Comparison of ENCODE assay signal across 16 mouse cellular contexts in the genomic region with DNA sequence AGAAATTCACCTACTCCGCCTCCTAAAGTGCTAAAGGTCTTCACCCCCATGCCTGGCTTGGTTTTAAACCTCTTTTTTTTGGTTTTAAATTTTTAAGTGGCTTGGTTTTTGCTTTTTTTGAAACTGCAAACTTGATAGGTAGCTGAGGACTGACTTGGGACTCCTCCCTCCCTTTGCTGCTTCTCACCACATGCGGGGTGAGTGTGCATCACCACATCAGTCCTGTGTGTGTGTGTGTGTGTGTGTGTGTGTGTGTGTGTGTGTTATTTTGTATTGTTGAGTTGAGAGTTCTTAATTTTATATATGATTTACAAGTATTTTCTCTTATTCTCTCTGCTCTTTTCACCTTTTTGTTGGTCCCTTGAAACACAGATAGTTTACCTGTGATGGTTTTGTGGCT.
"Had no signal": no experiment of that assay in that cellular context is flagged by ENCODE, and none has a peak within 500 bp of the region (broad histone marks: within the 10 kb centered on the region; RNA-seq: fewer than 3 reads in every experiment).

No protein-coding gene starts in this region.

- H3K36me3 ChIP-seq: midbrain, embryonic 15.5 days; stomach, embryonic 15.5 days had no signal

- H3K4me2 ChIP-seq: limb, embryonic 13.5 days; liver, embryonic 15.5 days; lung, embryonic 14.5 days; midbrain, embryonic 11.5 days; midbrain, embryonic 15.5 days; stomach, embryonic 15.5 days had no signal

- H3K27me3 ChIP-seq: limb, embryonic 13.5 days; liver, embryonic 15.5 days; megakaryocyte, embryonic 14.5 days; midbrain, embryonic 15.5 days; stomach, embryonic 15.5 days had no signal

- H3K4me3 ChIP-seq: limb, embryonic 13.5 days; liver, embryonic 15.5 days; megakaryocyte, embryonic 14.5 days; midbrain, embryonic 15.5 days; stomach, embryonic 15.5 days had no signal

- H3K27ac ChIP-seq: kidney, postnatal 0 days; limb, embryonic 13.5 days; liver, embryonic 15.5 days; macrophage; midbrain, embryonic 15.5 days; stomach, embryonic 15.5 days had no signal

- H3K9ac ChIP-seq: limb, embryonic 13.5 days; liver, embryonic 15.5 days; lung, embryonic 14.5 days; midbrain, embryonic 15.5 days; stomach, embryonic 15.5 days had no signal

- DNase-seq: kidney, adult 8-10 months; kidney, postnatal 36 days; left cerebral cortex, postnatal 4 days; lung, embryonic 14.5 days; lung, postnatal 10 days; right cerebral cortex, postnatal 14 days; thymus, adult 2 months had no signal

- ATAC-seq: intestine, embryonic 16.5 days; midbrain, embryonic 15.5 days had no signal

- H3K9me3 ChIP-seq: limb, embryonic 13.5 days; liver, embryonic 15.5 days; megakaryocyte, embryonic 14.5 days; midbrain, embryonic 15.5 days; stomach, embryonic 15.5 days had no signal
